Mouse (Mus musculus): ENCODE data around the gene Rplp2. TPM values are rescaled to one million over a fixed set of nuclear protein-coding genes. Genes with fewer than 3 reads are reported as not detected.
"Not testable (repeated sequence)": the region's sequence is repeated elsewhere in the genome, so short reads cannot be mapped to it uniquely, and the experiment has no call there.

Rplp2 gene
- total RNA-seq, 2 experiments from 2014 or later = 894 to 998 TPM

DNA sequence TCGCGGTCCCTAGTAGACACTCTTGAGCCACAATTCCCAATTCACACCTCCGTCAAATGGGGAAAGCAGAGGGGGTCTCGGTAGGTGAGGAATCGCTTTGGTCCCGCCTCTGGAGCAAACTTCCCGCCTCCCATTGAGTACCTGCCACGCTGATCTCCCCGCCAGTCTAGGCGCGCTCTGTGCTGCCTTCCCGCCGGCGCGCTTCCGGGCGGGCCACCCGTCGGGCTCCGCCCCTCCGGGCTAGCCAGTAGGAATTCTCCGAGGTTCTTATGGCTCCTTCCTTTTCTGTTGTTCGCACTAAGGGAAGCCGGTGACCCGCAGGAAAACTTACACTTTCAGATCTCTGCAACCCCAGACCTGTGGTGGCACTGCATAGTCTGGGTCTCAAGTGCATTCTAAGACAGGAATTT, 3.3 kb upstream of the Rplp2 start, which contains the start of gene Pidd1:
TSS of gene Pidd1 (minus strand) at position 198 of the 410 bp plus-strand sequence.
- DNase-seq = no peak
- intact Hi-C loops (cut with DNase I) = no loop called here

DNA sequence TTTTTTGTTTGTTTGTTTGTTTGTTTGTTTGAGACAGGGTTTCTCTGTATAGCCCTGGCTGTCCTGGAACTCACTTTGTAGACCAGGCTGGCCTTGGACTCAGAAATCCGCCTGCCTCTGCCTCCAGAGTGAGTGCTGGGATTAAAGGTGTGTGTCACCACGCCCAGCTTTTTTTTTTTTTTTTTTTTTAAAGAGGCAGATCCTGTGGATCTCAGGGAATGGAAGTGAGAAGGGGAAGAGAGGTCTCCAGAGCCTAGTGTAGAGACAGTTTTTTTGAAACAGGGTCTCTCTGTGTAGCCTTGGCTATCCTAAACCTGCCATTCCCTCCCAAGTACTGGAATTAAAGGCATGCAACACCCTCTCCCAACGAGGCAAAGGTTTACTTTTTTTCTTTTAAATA, 796 bp upstream of the Rplp2 start:
- DNase-seq; intact Hi-C loops (cut with DNase I): not testable (repeated sequence)

DNA sequence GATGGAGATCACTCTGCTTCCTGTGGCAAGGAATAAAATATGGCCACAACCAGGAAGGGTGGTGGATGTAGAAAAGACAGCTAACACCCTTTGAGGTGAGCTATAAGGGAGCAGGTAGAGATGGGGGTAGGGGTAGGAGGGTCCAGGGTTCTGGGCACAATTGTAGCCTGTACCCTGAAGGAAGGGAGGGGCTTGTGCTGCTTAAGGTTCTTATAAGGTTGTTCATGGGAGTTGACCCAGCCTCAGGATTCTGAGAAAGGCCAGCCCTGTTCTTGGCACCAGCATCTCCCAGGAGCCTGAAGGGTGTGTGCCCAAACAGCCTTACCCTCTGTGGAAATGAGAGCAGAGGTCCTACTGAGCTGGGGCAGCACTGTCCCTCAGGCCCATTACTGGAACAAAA, 4.8 kb downstream of the Rplp2 start:
- intact Hi-C loops (cut with DNase I) = no loop called here
- no peak for DNase-seq

DNA sequence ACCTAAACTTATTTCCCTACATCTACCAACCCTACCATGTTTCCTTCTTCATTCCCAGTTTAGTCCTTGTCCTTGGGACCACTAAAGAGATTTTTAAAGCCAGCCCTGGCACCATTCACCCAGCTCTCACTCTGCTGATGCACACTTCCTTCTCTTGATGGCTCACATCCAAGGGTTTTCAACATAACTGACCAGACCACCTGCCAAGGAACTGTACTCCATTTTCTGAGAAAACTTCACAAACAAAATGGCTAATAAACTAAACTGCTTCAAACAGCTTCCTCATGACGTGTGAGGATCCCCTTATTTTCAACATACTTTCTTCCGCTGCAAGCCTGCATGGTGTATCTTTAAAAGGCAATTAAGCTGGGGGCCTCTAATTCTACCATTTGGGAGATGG, 6.5 kb downstream of the Rplp2 start:
- DNase-seq = no peak
- intact Hi-C loops (cut with DNase I) = no loop called here

DNA sequence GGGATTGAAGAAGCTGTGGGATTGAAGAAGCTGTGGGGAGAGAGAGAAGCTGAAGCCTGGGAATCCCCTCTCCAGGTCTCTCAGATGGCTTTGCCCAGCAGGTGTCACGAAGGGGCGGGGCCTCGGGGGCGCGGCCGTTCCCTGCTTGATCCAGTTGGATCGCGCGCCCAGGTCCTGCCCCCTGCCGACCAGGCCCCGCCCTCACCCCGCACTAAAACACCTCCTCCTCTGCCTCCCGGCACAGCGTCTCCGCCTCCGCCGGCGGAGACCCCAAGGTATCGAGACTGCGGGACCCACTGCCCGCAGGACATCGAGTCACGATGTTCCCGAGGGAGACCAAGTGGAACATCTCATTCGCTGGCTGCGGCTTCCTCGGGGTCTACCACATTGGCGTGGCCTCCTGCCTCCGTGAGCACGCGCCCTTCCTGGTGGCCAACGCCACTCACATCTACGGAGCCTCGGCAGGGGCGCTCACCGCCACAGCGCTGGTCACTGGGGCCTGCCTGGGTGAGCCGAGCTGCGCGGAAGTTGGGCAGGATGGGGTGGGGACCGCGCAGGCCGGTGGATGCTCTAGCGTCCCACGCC, 7.9 kb downstream of the Rplp2 start, which contains the start of gene Pnpla2:
TSS of gene Pnpla2 (plus strand) at position 232 of the 585 bp plus-strand sequence.
- intact Hi-C loops (cut with DNase I) = no loop called here
- DNase-seq = peak; percentile 94

DNA sequence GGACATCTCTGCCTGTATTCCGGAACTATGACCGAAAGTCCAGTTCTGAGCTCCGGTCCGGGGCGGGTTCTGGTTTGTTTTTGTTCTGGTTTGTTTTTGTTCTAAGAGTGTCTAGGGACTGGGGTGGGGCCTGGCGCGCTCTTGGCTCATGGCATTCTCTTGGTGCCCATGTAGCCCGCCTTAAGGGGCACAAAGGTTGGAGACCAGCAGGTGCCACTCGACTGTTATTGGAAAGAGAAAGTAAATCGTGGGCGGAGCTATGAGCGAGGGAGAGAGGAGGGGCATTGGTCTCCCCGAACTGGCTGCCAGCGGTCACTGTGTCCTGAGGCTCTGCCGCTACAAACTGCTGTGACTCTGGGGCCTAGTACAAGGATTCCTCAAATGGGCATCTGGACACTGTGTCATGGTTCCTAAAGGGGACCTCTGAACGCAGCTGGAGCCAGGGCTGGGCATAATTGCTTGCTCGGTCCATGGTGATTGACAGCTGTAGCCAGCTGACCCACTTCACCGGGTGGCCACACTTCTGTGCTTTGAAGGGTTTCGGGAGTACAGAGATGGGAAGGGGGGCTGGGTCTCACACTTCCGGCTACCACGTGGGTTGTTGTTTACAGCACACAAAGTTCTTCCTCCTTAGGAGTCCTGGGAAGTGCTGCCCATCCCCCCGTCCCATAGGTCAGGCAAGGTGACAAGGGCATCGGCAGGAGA, 8.6 kb downstream of the Rplp2 start:
- no peak for DNase-seq
- intact Hi-C loops (cut with DNase I) = no loop called here

DNA sequence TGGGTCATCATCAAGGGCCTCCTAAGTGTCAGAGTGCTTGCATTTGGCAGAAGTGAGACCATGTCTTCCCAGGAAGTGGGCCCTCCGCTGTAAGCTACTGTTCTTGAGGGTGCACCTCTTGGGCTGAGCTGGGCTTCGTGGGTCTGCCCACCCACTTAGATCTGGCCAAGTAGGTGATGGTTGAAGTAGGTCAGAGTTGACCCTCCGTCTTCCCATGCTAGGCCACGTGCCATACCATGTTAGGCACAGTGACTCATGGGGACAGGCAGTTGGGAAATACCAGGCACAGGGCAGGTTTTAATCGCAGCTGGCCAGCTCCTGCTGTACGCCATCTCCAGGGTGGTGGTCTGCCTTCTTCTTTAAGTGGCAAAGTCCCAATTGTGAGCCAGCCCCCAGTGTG, 9.6 kb downstream of the Rplp2 start:
- intact Hi-C loops (cut with DNase I) = no loop called here
- no peak for DNase-seq

DNA sequence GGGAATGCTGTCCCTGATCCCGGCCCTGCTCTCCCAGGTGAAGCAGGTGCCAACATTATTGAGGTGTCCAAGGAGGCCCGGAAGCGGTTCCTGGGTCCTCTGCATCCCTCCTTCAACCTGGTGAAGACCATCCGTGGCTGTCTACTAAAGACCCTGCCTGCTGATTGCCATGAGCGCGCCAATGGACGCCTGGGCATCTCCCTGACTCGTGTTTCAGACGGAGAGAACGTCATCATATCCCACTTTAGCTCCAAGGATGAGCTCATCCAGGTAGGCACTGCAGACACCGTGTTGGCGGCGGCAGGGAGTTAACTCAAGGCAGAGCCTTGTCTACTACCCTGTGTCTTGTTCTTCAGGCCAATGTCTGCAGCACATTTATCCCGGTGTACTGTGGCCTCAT, 10.1 kb downstream of the Rplp2 start:
- intact Hi-C loops (cut with DNase I) = no loop called here
- no peak for DNase-seq

DNA sequence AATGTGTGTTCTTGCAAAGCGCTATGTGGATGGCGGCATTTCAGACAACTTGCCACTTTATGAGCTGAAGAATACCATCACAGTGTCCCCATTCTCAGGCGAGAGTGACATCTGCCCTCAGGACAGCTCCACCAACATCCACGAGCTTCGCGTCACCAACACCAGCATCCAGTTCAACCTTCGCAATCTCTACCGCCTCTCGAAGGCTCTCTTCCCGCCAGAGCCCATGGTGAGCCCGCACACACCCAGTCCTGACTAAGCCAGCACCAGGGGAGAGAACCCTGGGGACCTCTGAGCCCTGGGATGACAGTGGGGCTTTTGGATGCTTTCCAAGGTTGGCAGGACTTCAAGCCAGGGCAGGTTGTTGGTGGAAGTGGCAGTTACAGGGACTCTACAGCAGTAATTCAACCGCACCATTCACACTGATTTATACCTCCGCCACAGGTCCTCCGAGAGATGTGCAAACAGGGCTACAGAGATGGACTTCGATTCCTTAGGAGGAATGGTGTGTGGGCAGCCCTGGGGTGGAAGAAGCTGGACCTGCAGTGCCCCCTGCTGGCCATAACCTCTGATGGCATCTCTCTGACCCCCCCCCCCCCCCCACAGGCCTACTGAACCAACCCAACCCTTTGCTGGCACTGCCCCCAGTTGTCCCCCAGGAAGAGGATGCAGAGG, 11.0 kb downstream of the Rplp2 start:
- intact Hi-C loops (cut with DNase I) = no loop called here
- no peak for DNase-seq

DNA sequence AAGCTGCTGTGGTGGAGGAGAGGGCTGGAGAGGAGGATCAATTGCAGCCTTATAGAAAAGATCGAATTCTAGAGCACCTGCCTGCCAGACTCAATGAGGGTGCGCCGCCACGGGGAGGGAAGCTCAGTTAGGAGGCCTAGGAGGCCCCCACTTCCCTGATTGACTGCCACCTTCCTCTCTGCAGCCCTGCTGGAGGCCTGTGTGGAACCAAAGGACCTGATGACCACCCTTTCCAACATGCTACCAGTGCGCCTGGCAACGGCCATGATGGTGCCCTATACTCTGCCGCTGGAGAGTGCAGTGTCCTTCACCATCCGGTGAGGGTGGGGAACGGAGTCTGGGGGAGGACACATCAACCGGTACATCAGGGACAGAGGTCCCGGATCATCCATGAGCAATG, 11.5 kb downstream of the Rplp2 start:
- intact Hi-C loops (cut with DNase I) = no loop called here
- no peak for DNase-seq

DNA sequence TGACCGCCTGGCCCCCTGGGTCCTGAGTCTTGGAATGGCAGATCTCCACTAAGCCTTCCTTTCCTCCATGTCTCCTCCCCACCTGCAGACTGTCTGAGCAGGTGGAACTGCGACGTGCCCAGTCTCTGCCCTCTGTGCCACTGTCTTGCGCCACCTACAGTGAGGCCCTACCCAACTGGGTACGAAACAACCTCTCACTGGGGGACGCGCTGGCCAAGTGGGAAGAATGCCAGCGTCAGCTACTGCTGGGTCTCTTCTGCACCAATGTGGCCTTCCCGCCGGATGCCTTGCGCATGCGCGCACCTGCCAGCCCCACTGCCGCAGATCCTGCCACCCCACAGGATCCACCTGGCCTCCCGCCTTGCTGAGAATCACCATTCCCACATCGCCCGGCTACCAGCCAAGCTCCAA, 12.1 kb downstream of the Rplp2 start:
- no peak for DNase-seq
- intact Hi-C loops (cut with DNase I) = no loop called here

DNA sequence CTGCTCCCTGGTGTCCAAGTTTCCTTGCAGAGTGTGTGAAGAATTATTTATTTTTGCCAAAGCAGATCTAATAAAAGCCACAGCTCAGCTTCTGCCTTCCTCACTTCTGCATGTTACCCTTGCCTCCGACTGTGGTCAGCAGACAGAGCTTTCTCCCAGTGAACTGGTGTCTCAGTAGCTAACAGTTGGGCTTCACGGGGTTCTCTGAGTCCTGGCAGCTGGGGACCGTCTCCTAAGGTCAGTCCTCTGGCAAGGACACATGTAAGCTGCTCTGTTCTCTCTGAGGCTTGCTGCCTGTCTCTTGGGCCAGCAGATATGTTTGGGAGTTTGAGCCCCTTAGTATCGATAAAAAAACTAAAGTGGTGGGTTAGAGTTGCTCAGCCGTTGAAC, 12.8 kb downstream of the Rplp2 start:
- intact Hi-C loops (cut with DNase I) = no loop called here
- DNase-seq = no peak

DNA sequence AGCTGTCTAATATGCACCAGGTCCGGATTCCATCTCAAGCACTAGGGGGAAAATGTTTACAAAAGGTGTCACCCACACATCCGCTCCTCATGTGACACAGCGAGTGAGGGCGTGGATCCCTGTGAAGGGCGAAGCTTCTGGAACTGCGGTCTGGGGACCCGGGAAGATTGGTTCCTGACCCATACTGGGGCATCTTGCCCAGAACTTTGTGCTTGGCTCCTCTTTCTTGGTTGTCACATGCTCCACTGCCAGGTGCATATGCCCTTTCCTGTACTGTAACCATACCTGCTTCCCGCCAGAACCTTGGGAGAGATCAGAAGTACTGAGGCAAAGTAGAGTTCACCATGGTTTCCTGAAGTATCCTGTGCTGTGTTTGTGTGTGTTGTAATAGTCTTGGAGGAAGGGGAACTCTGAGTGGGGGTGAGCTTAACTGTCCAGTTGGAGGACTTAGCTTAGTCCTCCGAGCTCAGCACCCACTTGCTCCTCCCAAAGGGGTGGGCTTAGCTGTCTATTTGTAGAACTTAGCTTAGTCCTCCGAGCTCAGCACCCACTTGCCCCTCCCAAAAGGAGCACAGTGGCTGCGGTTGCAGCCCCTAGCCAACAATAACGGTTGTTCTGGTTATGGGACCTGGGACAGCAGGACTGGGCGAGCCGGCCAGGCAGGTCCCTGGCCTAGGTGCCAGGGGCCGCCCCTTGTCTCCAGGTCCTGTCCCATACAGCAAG, 13.4 kb downstream of the Rplp2 start, which contains the start of gene Cracr2b:
TSS of gene Cracr2b (plus strand) at position 704 of the 723 bp plus-strand sequence.
- intact Hi-C loops (cut with DNase I) = no loop called here
- no peak for DNase-seq

DNA sequence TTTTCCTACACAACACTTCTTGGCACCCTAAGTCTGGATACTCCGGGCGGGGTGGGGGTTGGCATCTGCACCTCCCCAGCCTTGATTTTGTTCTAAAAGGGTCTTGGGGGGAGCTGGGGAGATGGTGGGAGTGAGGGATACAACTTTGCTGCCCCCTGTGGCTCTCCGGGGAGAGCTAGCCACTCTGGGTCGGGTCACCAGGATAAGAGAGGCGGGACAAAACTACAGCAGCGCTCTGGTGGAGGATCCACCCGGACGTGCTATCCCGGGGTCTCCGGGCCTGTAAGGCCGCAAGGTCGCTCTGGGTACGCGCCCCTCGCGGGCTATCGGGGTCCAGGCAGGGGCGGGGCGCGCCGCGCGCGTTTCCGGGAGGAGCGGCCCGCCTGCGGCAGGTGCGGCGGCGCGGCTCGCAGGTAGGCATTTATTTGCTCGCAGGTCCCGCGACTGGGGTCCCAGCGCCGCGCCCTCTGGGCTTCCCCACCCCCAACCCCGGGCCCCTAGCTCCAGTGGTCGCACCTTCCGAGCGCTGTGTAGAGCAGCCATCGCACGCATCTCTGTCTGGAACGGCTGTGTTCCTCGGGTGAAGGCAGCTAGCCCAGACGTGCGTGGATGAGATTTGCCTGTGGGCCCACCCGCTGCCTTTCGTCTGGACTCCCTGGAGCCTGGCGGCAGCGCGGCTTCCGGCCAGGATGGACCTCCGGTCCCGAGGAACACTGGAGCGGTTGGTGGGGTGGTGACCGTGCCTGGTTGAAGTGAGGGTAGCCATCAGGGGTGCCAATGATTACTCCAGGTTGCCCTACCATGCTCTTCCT, 14.6 kb downstream of the Rplp2 start:
- intact Hi-C loops (cut with DNase I) = no loop called here
- no peak for DNase-seq

DNA sequence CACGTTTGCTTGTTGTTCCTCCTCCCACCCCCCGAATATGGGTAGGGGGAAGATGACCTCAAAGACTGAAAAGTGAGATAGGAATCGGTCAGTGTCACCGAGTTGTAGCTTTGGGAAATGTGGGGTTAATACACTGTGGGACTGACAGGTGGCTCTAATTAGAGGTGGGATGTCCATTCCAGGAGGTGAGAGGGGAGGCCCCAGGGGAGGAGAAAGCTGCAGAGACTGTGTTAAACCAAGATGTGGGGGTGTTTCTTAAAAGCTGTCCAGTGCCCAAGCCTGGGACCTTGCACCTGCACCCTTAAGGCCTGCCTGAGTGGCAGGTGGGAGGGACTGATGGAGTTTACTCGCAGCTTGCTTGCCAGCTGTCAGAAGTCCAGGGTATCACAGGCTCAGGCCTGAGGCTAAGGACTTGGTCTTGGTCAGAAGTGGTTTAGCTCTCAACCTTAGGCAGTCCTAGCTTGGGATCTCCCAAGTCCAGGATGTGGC, 15.2 kb downstream of the Rplp2 start:
- DNase-seq = no peak
- intact Hi-C loops (cut with DNase I) = no loop called here

DNA sequence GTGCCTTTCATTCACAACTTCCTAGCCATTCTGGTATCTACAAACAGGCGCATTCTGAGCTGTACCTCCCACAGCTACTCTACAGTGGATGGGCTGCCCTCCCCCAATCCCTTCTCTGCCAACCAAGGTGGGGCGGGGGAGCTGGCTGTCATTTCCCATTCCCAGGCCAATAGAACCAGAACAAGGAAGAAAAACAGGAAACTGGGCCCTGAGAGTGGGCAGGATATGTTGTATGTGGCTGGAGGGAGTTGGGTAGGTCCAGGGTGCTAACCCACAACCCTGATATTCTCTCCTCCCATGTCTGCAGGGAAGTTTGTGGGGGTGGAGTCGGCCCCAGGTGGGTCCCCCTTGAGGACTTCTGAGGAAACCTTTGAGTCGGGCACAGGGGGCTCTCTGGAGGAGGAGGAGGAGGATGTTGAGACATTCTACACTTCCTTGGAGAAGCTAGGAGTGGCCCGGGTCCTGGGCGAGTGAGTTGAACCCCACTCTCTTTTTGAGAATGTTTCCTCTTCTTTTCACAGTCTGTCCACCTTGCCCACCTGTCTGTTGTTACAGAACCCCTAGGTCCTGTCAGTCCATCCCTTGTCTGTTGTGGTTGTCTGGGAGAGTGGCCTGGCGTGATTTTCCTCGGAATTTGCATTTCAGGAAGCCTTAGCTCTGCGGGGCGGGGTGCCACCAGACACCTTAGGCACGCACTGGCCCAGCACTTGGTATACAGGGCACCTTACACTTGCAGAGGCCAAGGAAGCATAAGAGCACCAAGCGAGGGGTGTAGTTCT, 16.8 kb downstream of the Rplp2 start:
- DNase-seq = no peak
- intact Hi-C loops (cut with DNase I) = no loop called here

DNA sequence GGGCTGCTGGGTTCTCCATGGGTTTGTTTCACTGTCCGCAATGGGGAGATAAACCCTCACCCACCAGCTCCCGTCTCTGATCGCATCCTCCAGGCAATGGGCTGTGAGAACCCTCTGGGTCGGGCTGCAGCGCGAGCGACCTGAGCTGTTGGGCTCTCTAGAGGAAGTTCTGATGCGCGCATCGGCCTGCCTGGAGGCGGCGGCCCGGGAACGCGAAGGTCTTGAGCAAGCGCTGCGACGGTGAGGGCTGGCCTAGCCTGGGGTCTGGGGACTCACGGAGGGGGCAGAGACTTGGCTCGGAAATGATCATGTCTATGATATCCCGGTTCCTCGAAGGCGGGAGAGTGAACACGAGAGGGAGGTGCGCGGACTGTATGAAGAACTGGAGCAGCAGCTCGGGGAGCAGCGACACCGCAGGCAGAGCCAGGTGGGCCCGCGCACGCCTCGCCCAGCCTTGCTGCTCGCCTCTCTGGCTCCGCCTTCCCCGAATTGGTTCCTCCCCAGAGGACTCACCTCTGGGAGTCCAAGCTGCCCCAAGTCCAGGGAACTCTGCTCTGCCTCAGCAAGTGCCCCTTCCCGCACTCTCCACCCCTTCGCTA, 17.5 kb downstream of the Rplp2 start:
- intact Hi-C loops (cut with DNase I) = no loop called here
- DNase-seq = no peak

DNA sequence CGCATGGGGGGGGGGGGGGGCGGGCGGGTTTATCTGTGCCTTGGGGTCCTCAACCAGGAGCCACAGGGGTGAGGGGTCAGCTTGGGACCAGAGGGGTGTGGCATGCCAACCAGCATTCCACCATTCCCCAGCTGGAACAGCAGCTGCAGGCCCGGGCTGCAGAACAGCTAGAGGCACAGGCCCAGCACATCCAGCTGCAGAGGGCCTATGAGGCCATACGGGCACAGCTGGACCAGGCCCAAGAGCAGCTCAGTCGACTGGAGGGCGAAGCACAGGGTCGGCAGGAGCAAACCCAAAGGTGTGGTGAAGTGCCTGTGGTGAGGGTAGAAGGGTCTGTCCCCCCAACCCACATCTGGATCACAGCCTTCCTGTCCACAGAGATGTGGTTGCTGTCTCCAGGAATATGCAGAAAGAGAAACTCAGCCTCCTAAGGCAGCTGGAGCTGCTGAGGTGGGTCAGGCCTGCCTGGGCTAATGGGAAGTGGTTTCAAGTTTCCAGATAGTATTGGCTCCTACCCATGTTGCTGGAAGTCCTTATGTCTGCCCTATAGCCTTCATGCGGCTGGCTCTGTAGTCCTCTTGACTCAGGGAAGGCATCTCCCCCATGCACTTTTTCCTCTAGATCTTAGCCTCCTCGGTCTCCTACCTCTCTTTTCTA, 18.3 kb downstream of the Rplp2 start:
- intact Hi-C loops (cut with DNase I) = no loop called here
- DNase-seq = no peak

DNA sequence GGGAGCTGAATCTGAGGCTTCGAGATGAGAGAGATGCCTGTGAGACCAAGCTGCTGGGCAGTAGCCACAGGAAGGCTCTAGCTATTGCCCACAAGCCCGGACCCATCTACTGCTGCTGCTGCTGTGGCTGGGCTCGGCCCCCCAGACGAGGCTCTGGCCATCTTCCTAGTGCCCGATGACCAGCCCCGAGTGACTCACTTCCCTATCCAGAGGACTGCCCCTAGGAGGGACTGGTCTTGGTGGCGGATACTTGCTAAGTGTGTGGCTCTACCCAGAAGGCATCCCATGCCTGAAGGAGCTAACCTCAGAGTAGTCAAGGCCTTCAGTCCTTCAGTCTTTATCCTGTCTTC, 18.9 kb downstream of the Rplp2 start:
- intact Hi-C loops (cut with DNase I) = no loop called here
- DNase-seq = no peak

All from left cerebral cortex, postnatal 4 days (tissue).